1 mouse cellular context compared by ENCODE assay signal in the genomic region with DNA sequence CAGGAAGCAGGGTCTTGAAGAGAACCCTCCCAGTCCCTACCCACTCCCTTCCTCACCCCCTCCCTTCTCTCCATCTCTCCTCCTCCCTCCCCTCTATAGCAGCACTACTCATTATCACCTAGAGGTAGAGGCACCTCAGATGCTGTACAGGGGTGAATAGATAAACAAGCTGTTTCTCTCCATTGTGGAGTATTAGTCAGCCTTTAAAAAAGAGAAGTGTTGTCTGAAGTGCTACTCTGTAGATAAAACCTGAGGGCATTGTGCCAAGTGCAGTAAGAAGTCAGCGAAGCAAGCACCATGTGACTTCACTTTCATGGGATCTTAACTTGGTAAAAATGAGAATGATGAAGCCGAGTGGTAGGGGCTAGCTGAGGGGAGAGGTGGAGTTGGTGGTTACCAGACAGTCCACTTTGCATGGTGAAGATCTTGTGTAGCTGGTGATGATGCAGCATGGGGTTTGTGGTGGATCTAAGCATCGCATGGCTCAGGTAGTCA.
A peak's percentile ranks its signal among the peaks of the same experiment; 100 is the strongest.
TF ChIP-seq lines count a peak whose summit lies in the region.

No protein-coding gene starts in this region.

TF ChIP-seq in CH12.LX, 34 proteins besides CTCF, POLR2A, EP300 and RAD21 (continued from another document):
- TF ChIP-seq NRF1 (IDR thresholded peaks at IDR 0.05; ENCODE audit: low read depth, low read length), result no peak
- no peak for TF ChIP-seq PAX5 (IDR thresholded peaks at IDR 0.05; ENCODE audit: low read length)
- no peak for TF ChIP-seq ZNF384 (IDR thresholded peaks at IDR 0.05; ENCODE audit: low read depth, low read length)
- peak; percentile 70; the same call in 1 of the 2 replicates for TF ChIP-seq MXI1 (IDR thresholded peaks at IDR 0.05; ENCODE audit: low read depth, low read length)
- TF ChIP-seq TBP (conservative IDR thresholded peaks at IDR 0.05; ENCODE audit: low read depth, low read length), result no peak
- peak; percentile 86 for TF ChIP-seq MYC (IDR thresholded peaks at IDR 0.05; ENCODE audit: low read depth, low read length)
- 0 out of 2 replicates have a peak, but pooled peaks have one; percentile 5 for TF ChIP-seq HCFC1 (IDR thresholded peaks at IDR 0.05; ENCODE audit: low read depth, low read length)
- no peak for TF ChIP-seq JUN (IDR thresholded peaks at IDR 0.05; ENCODE audit: insufficient read depth, low read depth, low read length)
- TF ChIP-seq MAZ (IDR thresholded peaks at IDR 0.05; ENCODE audit: low read depth, low read length), result peak; percentile 84
